Mouse (Mus musculus) frontal cortex, postnatal 36 days (tissue): ENCODE measurements around the gene Mast4.
A peak's percentile ranks its signal among the peaks of the same experiment; 100 is the strongest.

ENCODE experiments used
- DNase-seq, 2 experiments: peaks; one replicate each; pipeline ENCODE4 v3.0.0; 2022; ENCODE audit warnings: low spot score in 2 of 2

Gene Mast4

GRCm38 (mm10) chr13:103239654-103240053 is 94.6 kb downstream of the Mast4 start:
- no peak for DNase-seq

GRCm38 (mm10) chr13:103238034-103238705 is 96.1 kb downstream of the Mast4 start:
- no peak for DNase-seq

GRCm38 (mm10) chr13:103232171-103232570 is 102.1 kb downstream of the Mast4 start:
- no peak for DNase-seq

- no peak for DNase-seq
Observed at GRCm38 (mm10) chr13:103229069-103229468, 105.2 kb downstream of the Mast4 start.

GRCm38 (mm10) chr13:103225895-103226815 is 108.1 kb downstream of the Mast4 start:
- DNase-seq: no peak

GRCm38 (mm10) chr13:103225217-103225894 is 108.9 kb downstream of the Mast4 start:
- DNase-seq: no peak

- DNase-seq: no peak
Observed at GRCm38 (mm10) chr13:103220479-103221064, 113.7 kb downstream of the Mast4 start.

- DNase-seq: no peak
Observed at GRCm38 (mm10) chr13:103219999-103220398, 114.3 kb downstream of the Mast4 start.

GRCm38 (mm10) chr13:103217486-103217885 is 116.8 kb downstream of the Mast4 start:
- no peak for DNase-seq

GRCm38 (mm10) chr13:103214506-103214905 is 119.8 kb downstream of the Mast4 start:
- DNase-seq: no peak

- DNase-seq: peak; percentile 51 to 60
Observed at GRCm38 (mm10) chr13:103211953-103212352, 122.3 kb downstream of the Mast4 start.

- peak; percentile 47 to 65 for DNase-seq
Observed at GRCm38 (mm10) chr13:103211501-103211941, 122.8 kb downstream of the Mast4 start.

- no peak for DNase-seq
Observed at GRCm38 (mm10) chr13:103210746-103211145, 123.6 kb downstream of the Mast4 start.

- no peak for DNase-seq
Observed at GRCm38 (mm10) chr13:103207199-103207598, 127.1 kb downstream of the Mast4 start.

GRCm38 (mm10) chr13:103206644-103207043 is 127.7 kb downstream of the Mast4 start:
- no peak for DNase-seq

GRCm38 (mm10) chr13:103205191-103205590 is 129.1 kb downstream of the Mast4 start:
- no peak for DNase-seq

GRCm38 (mm10) chr13:103203376-103203895 is 130.9 kb downstream of the Mast4 start:
- DNase-seq: peak in 1 of 2 experiments; percentile 36

GRCm38 (mm10) chr13:103201016-103201760 is 133.1 kb downstream of the Mast4 start:
- DNase-seq: no peak

- DNase-seq: peak in 1 of 2 experiments; percentile 59
Observed at GRCm38 (mm10) chr13:103199823-103200660, 134.3 kb downstream of the Mast4 start.
